Mouse (Mus musculus): Measurements from ENCODE around the gene Pla2g2d. TPM values are rescaled to one million over a fixed set of nuclear protein-coding genes. Genes with fewer than 3 reads are reported as not detected.
A peak's percentile ranks its signal among the peaks of the same experiment; 100 is the strongest.

Pla2g2d gene
- polyA plus RNA-seq, 1 experiment from 2014 or later = not detected

DNA sequence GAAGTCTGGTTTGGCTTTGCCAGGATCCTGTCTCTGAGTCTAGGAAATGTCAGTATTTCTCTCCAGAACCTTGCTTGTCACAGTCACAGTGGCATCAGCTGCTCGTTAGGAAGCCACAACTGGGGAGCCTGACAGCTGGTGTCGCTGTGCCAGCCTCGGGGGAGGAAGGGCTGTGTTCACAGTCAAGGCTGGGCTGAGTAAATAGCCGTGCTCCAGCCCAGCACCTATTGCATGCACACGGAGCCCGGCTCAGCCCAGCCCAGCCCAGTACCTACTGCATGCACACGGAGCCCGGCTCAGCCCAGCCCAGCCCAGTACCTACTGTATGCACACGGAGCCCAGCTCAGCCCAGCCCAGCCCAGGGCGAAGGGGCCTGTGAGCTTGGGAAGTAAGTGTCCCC lies 27.7 kb upstream of the Pla2g2d start:
- Histone ChIP-seq H3K36me3 (ENCODE audit: control insufficient read depth, insufficient read depth, low read length) (no peaks in the 10 kb centered on the region), H3K4me1 (ENCODE audit: control insufficient read depth, insufficient read depth, low read length) (no peaks in the 10 kb centered on the region), H3K27me3 (ENCODE audit: control insufficient read depth, insufficient read depth, low read length) (no peaks in the 10 kb centered on the region), H3K4me3 (replicated peaks; ENCODE audit: low read depth, low read length) (no peak overlapping the region), H3K9me3 (ENCODE audit: control insufficient read depth, low read length) (no peaks in the 10 kb centered on the region), H3K9ac (replicated peaks; ENCODE audit: low read length) (no peak overlapping the region), H3K27ac (replicated peaks; ENCODE audit: low read depth, low read length) (no peak overlapping the region), H3K4me2 (ENCODE audit: low read length) (no peak overlapping the region)
- 50% methylated on average over 10 of the region's 10 CpGs for WGBS
- DNase-seq = peak; percentile 58
- ATAC-seq (ENCODE audit: low FRiP score, low TSS enrichment) = peak; percentile 62

DNA sequence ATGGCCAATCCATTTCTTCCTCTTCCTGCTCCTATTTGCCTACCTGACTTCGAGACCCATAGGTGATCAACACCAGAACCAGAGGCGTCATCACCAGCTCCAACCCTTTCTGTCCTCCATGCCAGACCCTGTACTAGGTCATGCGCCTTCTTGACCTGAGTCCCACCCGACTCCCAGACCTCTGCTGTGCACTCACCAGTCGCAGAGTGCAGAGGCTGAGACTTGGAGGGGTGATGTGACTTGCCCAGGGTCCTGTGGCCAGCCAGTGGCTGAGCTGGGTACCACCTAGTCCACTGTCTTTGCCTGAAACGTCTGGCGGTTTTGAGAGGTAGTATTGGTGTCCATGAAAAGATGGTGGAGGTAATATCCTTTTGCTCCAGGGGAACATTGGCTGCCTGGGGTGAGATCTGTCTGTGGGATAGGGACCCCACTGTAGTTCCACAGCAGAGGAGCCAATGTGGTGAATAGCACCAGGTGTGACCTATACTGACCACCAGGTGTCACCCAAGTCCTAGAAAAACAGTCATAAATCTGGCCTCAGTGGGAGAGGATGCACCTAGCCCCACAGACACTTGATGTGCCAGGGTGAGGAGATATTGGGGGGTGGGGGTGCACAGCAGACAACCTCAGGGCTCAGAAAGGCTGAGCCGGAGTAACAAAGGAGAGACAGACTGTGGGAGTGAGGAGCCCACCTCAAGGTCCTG lies 27.0 kb upstream of the Pla2g2d start:
- H3K9me3 ChIP-seq (ENCODE audit: control insufficient read depth, low read length) = no peaks in the 10 kb centered on the region
- no peak overlapping the region for H3K9ac ChIP-seq (replicated peaks; ENCODE audit: low read length)
- DNase-seq (peak; percentile 83), ATAC-seq (ENCODE audit: low FRiP score, low TSS enrichment) (peak; percentile 43; the same call in 1 of the 2 replicates)
- H3K27me3 ChIP-seq (ENCODE audit: control insufficient read depth, insufficient read depth, low read length) = no peaks in the 10 kb centered on the region
- WGBS = 54% methylated on average over 8 of the region's 8 CpGs
- H3K36me3 ChIP-seq (ENCODE audit: control insufficient read depth, insufficient read depth, low read length) = no peaks in the 10 kb centered on the region
- no peak overlapping the region for H3K27ac ChIP-seq (replicated peaks; ENCODE audit: low read depth, low read length)
- H3K4me1 ChIP-seq (ENCODE audit: control insufficient read depth, insufficient read depth, low read length) = no peaks in the 10 kb centered on the region
- H3K4me3 ChIP-seq (replicated peaks; ENCODE audit: low read depth, low read length) = no peak overlapping the region
- H3K4me2 ChIP-seq (ENCODE audit: low read length) = no peak overlapping the region

DNA sequence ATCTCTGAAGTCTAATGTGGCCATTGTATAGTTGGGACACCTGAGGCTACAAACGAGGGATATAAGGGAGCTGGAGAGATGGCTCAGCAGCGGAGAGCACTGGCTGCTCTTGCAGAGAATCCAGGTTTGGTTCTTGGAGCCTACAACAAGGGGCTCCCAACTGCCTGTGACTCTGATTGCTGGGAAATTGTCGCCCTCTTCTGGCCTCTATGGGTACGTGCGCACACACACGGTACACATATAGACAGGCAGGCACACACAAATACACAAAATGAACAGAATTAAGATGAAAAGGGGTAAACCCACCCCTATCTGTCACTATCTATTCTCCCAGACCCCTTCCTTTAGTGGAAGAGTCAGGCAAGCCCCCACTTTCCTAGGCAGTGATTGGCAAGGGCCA lies 22.9 kb upstream of the Pla2g2d start:
- Histone ChIP-seq H3K9me3 (ENCODE audit: control insufficient read depth, low read length) (no peaks in the 10 kb centered on the region), H3K27me3 (ENCODE audit: control insufficient read depth, insufficient read depth, low read length) (no peaks in the 10 kb centered on the region)
- 93% methylated on average over 6 of the region's 6 CpGs for WGBS

GRCm38 (mm10) chr4:138753608-138754007 lies 21.9 kb upstream of the Pla2g2d start:
- no peak for DNase-seq
- H3K4me1 ChIP-seq (ENCODE audit: control insufficient read depth, insufficient read depth, low read length) = no peaks in the 10 kb centered on the region
- H3K4me3 ChIP-seq (replicated peaks; ENCODE audit: low read depth, low read length) = no peak overlapping the region
- WGBS = 84% methylated on average over 3 of the region's 3 CpGs
- H3K27ac ChIP-seq (replicated peaks; ENCODE audit: low read depth, low read length) = no peak overlapping the region
- ATAC-seq (ENCODE audit: low FRiP score, low TSS enrichment) = no peak
- H3K9me3 ChIP-seq (ENCODE audit: control insufficient read depth, low read length) = no peaks in the 10 kb centered on the region
- no peaks in the 10 kb centered on the region for H3K27me3 ChIP-seq (ENCODE audit: control insufficient read depth, insufficient read depth, low read length)
- H3K4me2 ChIP-seq (ENCODE audit: low read length) = no peak overlapping the region
- H3K36me3 ChIP-seq (ENCODE audit: control insufficient read depth, insufficient read depth, low read length) = no peaks in the 10 kb centered on the region
- no peak overlapping the region for H3K9ac ChIP-seq (replicated peaks; ENCODE audit: low read length)

More for the DNA sequence above, 22.9 kb upstream of the Pla2g2d start:
- Histone ChIP-seq H3K9ac (replicated peaks; ENCODE audit: low read length) (no peak overlapping the region), H3K36me3 (ENCODE audit: control insufficient read depth, insufficient read depth, low read length) (no peaks in the 10 kb centered on the region), H3K4me2 (ENCODE audit: low read length) (no peak overlapping the region), H3K4me1 (ENCODE audit: control insufficient read depth, insufficient read depth, low read length) (no peaks in the 10 kb centered on the region), H3K4me3 (replicated peaks; ENCODE audit: low read depth, low read length) (no peak overlapping the region), H3K27ac (replicated peaks; ENCODE audit: low read depth, low read length) (no peak overlapping the region)
- ATAC-seq (ENCODE audit: low FRiP score, low TSS enrichment) (no peak), DNase-seq (no peak)

- Histone ChIP-seq H3K4me3 (replicated peaks; ENCODE audit: low read depth, low read length) (no peak overlapping the region), H3K27me3 (ENCODE audit: control insufficient read depth, insufficient read depth, low read length) (no peaks in the 10 kb centered on the region), H3K4me1 (ENCODE audit: control insufficient read depth, insufficient read depth, low read length) (no peaks in the 10 kb centered on the region), H3K36me3 (ENCODE audit: control insufficient read depth, insufficient read depth, low read length) (no peaks in the 10 kb centered on the region), H3K4me2 (ENCODE audit: low read length) (no peak overlapping the region), H3K9me3 (ENCODE audit: control insufficient read depth, low read length) (no peaks in the 10 kb centered on the region), H3K9ac (replicated peaks; ENCODE audit: low read length) (no peak overlapping the region), H3K27ac (replicated peaks; ENCODE audit: low read depth, low read length) (no peak overlapping the region)
- WGBS = 91% methylated on average over 9 of the region's 9 CpGs
- DNase-seq = no peak
- no peak for ATAC-seq (ENCODE audit: low FRiP score, low TSS enrichment)
Observed at GRCm38 (mm10) chr4:138754432-138754831, 21.1 kb upstream of the Pla2g2d start.

GRCm38 (mm10) chr4:138755439-138755838 lies 20.1 kb upstream of the Pla2g2d start:
- no peak overlapping the region for H3K4me3 ChIP-seq (replicated peaks; ENCODE audit: low read depth, low read length)
- H3K27ac ChIP-seq (replicated peaks; ENCODE audit: low read depth, low read length) = 0 out of 2 replicates have a peak overlapping the region, but pooled peaks have one; percentile 5
- DNase-seq (peak; percentile 23), ATAC-seq (ENCODE audit: low FRiP score, low TSS enrichment) (no peak)
- no peak overlapping the region; the same call in 1 of the 2 replicates for H3K9ac ChIP-seq (replicated peaks; ENCODE audit: low read length)
- no peaks in the 10 kb centered on the region for H3K4me1 ChIP-seq (ENCODE audit: control insufficient read depth, insufficient read depth, low read length)
- H3K9me3 ChIP-seq (ENCODE audit: control insufficient read depth, low read length) = no peaks in the 10 kb centered on the region
- 43% methylated on average over 4 of the region's 4 CpGs for WGBS
- no peaks in the 10 kb centered on the region for H3K27me3 ChIP-seq (ENCODE audit: control insufficient read depth, insufficient read depth, low read length)
- H3K36me3 ChIP-seq (ENCODE audit: control insufficient read depth, insufficient read depth, low read length) = no peaks in the 10 kb centered on the region
- H3K4me2 ChIP-seq (ENCODE audit: low read length) = no peak overlapping the region

DNA sequence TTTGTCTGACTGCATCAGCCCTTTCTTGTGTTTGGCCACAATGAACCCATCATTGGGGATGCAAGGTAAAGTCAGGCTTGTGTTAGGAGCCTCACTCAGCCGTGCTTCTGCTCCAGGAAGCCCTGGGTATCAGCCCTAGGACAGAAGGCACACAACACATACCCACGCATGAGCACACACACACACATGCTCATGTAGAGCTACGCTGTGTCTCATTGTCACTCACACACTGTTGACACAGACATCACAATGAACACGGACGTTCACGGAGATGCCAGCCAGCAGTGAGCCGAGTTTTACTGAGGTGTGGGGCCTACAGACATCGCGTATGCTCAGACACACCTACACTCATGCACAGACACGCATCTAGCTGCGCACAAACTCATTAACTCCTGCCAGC lies 19.6 kb upstream of the Pla2g2d start:
- H3K27ac ChIP-seq (replicated peaks; ENCODE audit: low read depth, low read length) = no peak overlapping the region
- H3K27me3 ChIP-seq (ENCODE audit: control insufficient read depth, insufficient read depth, low read length) = no peaks in the 10 kb centered on the region
- H3K4me3 ChIP-seq (replicated peaks; ENCODE audit: low read depth, low read length) = no peak overlapping the region
- no peaks in the 10 kb centered on the region for H3K4me1 ChIP-seq (ENCODE audit: control insufficient read depth, insufficient read depth, low read length)
- peak; percentile 12 for DNase-seq
- no peak overlapping the region for H3K4me2 ChIP-seq (ENCODE audit: low read length)
- H3K9ac ChIP-seq (replicated peaks; ENCODE audit: low read length) = no peak overlapping the region; the same call in 1 of the 2 replicates
- H3K36me3 ChIP-seq (ENCODE audit: control insufficient read depth, insufficient read depth, low read length) = no peaks in the 10 kb centered on the region
- ATAC-seq (ENCODE audit: low FRiP score, low TSS enrichment) = no peak
- WGBS = 78% methylated on average over 11 of the region's 11 CpGs
- H3K9me3 ChIP-seq (ENCODE audit: control insufficient read depth, low read length) = no peaks in the 10 kb centered on the region

GRCm38 (mm10) chr4:138757416-138757815 lies 18.1 kb upstream of the Pla2g2d start, which contains the start of gene Pla2g2f:
TSS of gene Pla2g2f (minus strand) at chr4:138757626.
- Histone ChIP-seq H3K36me3 (ENCODE audit: control insufficient read depth, insufficient read depth, low read length) (no peaks in the 10 kb centered on the region), H3K27ac (replicated peaks; ENCODE audit: low read depth, low read length) (no peak within 1 kb of the TSS), H3K9ac (replicated peaks; ENCODE audit: low read length) (no peak within 1 kb of the TSS), H3K9me3 (ENCODE audit: control insufficient read depth, low read length) (no peaks in the 10 kb centered on the region), H3K27me3 (ENCODE audit: control insufficient read depth, insufficient read depth, low read length) (no peaks in the 10 kb centered on the region), H3K4me2 (ENCODE audit: low read length) (no peak within 1 kb of the TSS), H3K4me3 (replicated peaks; ENCODE audit: low read depth, low read length) (no peak within 1 kb of the TSS), H3K4me1 (ENCODE audit: control insufficient read depth, insufficient read depth, low read length) (no peaks in the 10 kb centered on the region)
- ATAC-seq (ENCODE audit: low FRiP score, low TSS enrichment) = no peak
- no peak for DNase-seq
- WGBS = 51% methylated on average over 8 of the region's 8 CpGs

DNA sequence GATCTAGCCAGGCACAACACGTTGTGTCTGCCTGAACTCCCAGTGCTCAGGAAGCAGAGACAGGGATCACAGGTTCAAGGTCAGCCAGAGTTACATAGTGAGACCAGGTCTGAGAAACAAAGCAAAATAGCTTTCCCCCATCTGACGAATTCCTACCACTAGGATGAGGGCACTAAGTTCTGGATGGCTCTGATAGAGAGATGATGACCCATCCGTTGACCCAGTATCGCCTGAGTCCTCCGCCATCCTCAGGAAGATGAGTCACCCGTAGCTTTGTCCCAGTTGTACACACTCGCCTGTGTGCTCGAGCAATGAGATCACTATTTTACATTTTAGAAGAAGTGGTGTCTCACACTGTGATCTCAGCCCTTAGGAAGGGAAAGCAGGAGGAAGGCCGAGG lies 13.3 kb upstream of the Pla2g2d start:
- Histone ChIP-seq H3K9me3 (ENCODE audit: control insufficient read depth, low read length) (no peaks in the 10 kb centered on the region), H3K27me3 (ENCODE audit: control insufficient read depth, insufficient read depth, low read length) (no peaks in the 10 kb centered on the region), H3K4me3 (replicated peaks; ENCODE audit: low read depth, low read length) (no peak overlapping the region), H3K4me1 (ENCODE audit: control insufficient read depth, insufficient read depth, low read length) (no peaks in the 10 kb centered on the region), H3K36me3 (ENCODE audit: control insufficient read depth, insufficient read depth, low read length) (no peaks in the 10 kb centered on the region), H3K27ac (replicated peaks; ENCODE audit: low read depth, low read length) (no peak overlapping the region), H3K9ac (replicated peaks; ENCODE audit: low read length) (no peak overlapping the region), H3K4me2 (ENCODE audit: low read length) (no peak overlapping the region)
- DNase-seq = no peak
- WGBS = 88% methylated on average over 9 of the region's 9 CpGs
- no peak for ATAC-seq (ENCODE audit: low FRiP score, low TSS enrichment)
